ENCODE assay signal across 8 mouse cellular contexts in the genomic region with DNA sequence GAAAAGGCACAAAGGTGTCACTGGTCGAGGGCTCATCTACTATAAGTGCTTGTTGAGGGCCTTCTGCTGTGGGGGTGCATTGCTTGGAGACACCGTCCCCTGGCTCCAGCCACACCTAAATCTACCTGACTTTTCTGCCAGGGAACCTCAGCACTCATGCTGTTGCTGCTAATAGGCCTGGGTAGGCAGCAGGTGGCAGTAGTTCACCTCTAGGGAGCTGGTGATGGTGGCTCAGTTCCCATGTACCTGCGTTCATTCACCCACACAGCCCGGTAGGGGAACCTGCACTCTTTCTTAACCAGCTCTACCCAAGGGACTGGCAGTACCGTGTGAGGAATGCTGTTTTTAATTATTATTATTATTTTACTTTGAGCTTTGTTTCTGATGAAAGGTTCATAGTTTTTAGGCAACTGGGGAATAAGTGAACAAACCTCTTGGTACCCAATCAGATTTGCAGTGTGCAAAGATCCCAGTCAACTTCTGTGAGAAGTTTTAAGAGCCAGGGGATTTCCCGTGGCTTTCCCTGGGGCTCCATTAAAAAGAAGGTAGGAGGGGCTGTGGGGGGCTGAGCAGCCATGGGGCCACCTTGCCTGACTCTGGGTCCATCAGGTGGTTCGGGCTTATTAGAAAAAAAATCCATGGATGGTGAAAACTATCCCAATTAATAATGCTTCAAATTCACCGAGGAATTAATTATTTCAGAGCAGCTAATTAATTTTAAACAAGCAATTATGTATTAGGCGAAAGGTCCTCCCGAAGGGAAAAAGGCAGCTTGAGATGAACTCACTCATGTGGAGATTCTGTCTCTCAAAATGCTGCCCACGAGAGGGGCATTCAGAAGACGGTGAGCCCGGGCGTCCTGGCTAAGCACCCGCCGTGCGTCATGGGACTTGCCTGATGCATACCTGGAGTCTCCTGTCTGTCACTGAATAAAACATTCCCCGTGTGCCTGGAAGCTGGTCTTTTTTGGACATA. TPM values are rescaled to one million over a fixed set of nuclear protein-coding genes. Genes with fewer than 3 reads are reported as not detected.
DNase-seq lines count a peak whose midpoint lies in the region; ATAC-seq lines count a peak whose summit lies in the region.

No protein-coding gene starts in this region.

- peak; percentile 6 for DNase-seq in heart, postnatal 4 days
- DNase-seq in heart, postnatal 14 days, result no peak
- DNase-seq in 416B (ENCODE audit: low read depth) (peak; percentile 33), R1 (ENCODE audit: low read depth, low spot score) (peak; percentile 49)
- peak; percentile 91 for DNase-seq in kidney, adult 9 months
- DNase-seq in cerebellum, adult 9-11 months, result no peak
- no peak for DNase-seq in heart, postnatal 25 days (ENCODE audit: low spot score)

- ATAC-seq in megakaryocyte-erythroid progenitor cell, adult 5-6 weeks (replicated peaks; ENCODE audit: low FRiP score, low TSS enrichment, poor library complexity, severe bottlenecking), result peak; percentile 80

- intact Hi-C loops in heart, postnatal 14 days (cut with DNase I), result no loop called here
- intact Hi-C loops in heart, postnatal 25 days (cut with DNase I), result no loop called here

RNA-seq across cellular contexts. Expression of gene Olfr523, which starts 13.9 kb away (rescaled TPM):
- total RNA-seq in heart, postnatal 4 days (2021), result not detected
- not detected for total RNA-seq in heart, postnatal 14 days (2021)
- total RNA-seq in megakaryocyte-erythroid progenitor cell, adult 5-6 weeks (2014; fragmentation: Nextera tagmentation), result not detected in 2 replicates
- not detected in 2 replicates for total RNA-seq in megakaryocyte-erythroid progenitor cell, adult 5-6 weeks (2017)
- not detected for total RNA-seq in heart, postnatal 25 days (2021)

RNA-seq across cellular contexts. Expression of gene Olfr524, which starts 18.8 kb away (rescaled TPM):
- not detected for total RNA-seq in heart, postnatal 4 days (2021)
- not detected for total RNA-seq in heart, postnatal 14 days (2021)
- total RNA-seq in megakaryocyte-erythroid progenitor cell, adult 5-6 weeks (2014; fragmentation: Nextera tagmentation), result not detected in 2 replicates
- not detected in 2 replicates for total RNA-seq in megakaryocyte-erythroid progenitor cell, adult 5-6 weeks (2017)
- not detected for total RNA-seq in heart, postnatal 25 days (2021)

RNA-seq across cellular contexts. Expression of gene Olfr522, which starts 22.4 kb away (rescaled TPM):
- total RNA-seq in heart, postnatal 4 days (2021), result not detected
- total RNA-seq in heart, postnatal 14 days (2021), result not detected
- not detected in 2 replicates for total RNA-seq in megakaryocyte-erythroid progenitor cell, adult 5-6 weeks (2014; fragmentation: Nextera tagmentation)
- total RNA-seq in megakaryocyte-erythroid progenitor cell, adult 5-6 weeks (2017), result not detected in 2 replicates
- total RNA-seq in heart, postnatal 25 days (2021), result not detected

RNA-seq across cellular contexts. Expression of gene Cd163l1, which starts 31.1 kb away (rescaled TPM):
- total RNA-seq in heart, postnatal 4 days (2021), result under 1 TPM in 1 of 2 experiments, not detected in 1; 0.07 TPM
- total RNA-seq in heart, postnatal 14 days (2021), result not detected
- not detected in 2 replicates for total RNA-seq in megakaryocyte-erythroid progenitor cell, adult 5-6 weeks (2014; fragmentation: Nextera tagmentation)
- total RNA-seq in megakaryocyte-erythroid progenitor cell, adult 5-6 weeks (2017), result 0.19 TPM in 1 of 2 replicates, not detected in the other
- not detected for total RNA-seq in heart, postnatal 25 days (2021)

RNA-seq across cellular contexts. Expression of gene Sprn, which starts 32.3 kb away (rescaled TPM):
- under 1 TPM; 0.17 to 0.27 TPM for total RNA-seq in heart, postnatal 4 days (2021)
- under 1 TPM; 0.32 to 0.41 TPM for total RNA-seq in heart, postnatal 14 days (2021)
- total RNA-seq in megakaryocyte-erythroid progenitor cell, adult 5-6 weeks (2014; fragmentation: Nextera tagmentation), result 0.83 TPM in 1 of 2 replicates, not detected in the other
- not detected in 2 replicates for total RNA-seq in megakaryocyte-erythroid progenitor cell, adult 5-6 weeks (2017)
- total RNA-seq in heart, postnatal 25 days (2021), result under 1 TPM; 0.36 to 0.84 TPM

Comparison
In these comparisons a context has a peak if more than half of its experiments do, and no peak if none do; other contexts are left out.
1. DNase-seq: peak in heart, postnatal 4 days (single experiment), 416B (single experiment), R1 (single experiment) and kidney, adult 9 months (single experiment); none in heart, postnatal 14 days (0 of 2), cerebellum, adult 9-11 months (single experiment) and heart, postnatal 25 days (single experiment).